Mouse (Mus musculus): ENCODE data around the gene Cryzl1.
"Not testable (repeated sequence)": the region's sequence is repeated elsewhere in the genome, so short reads cannot be mapped to it uniquely, and the experiment has no call there.

The Cryzl1 gene

GRCm38 (mm10) chr16:91645420-91645819, 83.4 kb downstream of the Cryzl1 start:
- DNase-seq (ENCODE audit: low spot score in 2 of 2) = not testable (repeated sequence)

DNA sequence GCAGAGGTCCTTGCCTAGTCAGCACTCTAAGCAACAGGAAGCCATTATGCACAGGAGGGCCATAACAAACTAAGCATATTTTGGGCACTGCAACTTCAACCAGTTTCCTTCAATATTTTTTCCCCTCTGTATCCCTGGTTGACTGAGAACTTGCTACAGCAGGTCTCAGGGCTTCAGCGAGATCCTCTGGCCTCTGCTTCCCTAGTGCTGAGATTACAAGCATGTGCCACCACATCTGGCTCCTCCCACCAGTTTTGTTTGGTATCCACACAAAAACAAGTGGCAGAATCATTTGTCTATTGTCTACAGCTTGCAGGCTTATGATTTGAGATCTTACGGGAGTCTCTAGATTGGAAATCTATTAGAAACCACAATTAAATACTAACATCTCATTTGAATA, 83.9 kb downstream of the Cryzl1 start:
- no peak for DNase-seq (ENCODE audit: low spot score in 2 of 2)

DNA sequence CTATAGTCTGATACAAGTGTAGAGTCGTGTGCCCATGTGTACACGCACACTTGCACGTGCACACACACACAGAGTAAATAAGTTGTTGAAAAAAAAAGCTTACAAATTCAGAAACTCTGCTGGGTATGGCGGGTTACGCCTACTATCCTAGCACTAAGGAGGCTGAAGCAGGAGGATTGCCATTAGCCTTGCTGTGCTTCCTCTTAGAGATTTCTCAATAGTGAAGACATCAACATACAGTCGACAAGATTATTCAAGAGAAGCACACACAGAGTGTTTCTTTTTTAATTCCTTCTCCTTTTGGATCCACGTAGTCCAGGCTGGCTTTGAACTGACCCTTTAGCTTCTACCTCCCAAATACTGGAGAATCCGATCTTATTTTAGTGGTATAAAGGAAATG, 88.6 kb downstream of the Cryzl1 start:
- no peak for DNase-seq (ENCODE audit: low spot score in 2 of 2)

- no peak for DNase-seq (ENCODE audit: low spot score in 2 of 2)
Observed at GRCm38 (mm10) chr16:91639636-91640035, 89.1 kb downstream of the Cryzl1 start.

Data from thymus, postnatal 10 days (tissue).